Mouse (Mus musculus) heart, adult 10 weeks (tissue): ENCODE measurements around the gene Lypla2. TPM values are rescaled to one million over a fixed set of nuclear protein-coding genes. Genes with fewer than 3 reads are reported as not detected.

Experiments
- polyA plus RNA-seq: library from polyadenylated mRNA; stranded (reverse); fragments of 350-450 nt; fragmentation: Illumina TruSeq; extraction: RNeasy Lipid Tissue Mini Kit (QIAGEN cat#74804); gene quantifications from one replicate; pipeline ENCODE4 v1.2.3, GENCODE M21; 2014; ENCODE audit warnings: low read depth, low replicate concordance

The Lypla2 gene
- 44.9 TPM for polyA plus RNA-seq

GRCm38 (mm10) chr4:135972556-135972906, at the start of gene Lypla2:
Lypla2 (minus strand) TSS chr4:135972626.

GRCm38 (mm10) chr4:136021549-136022047, 49.2 kb upstream of the Lypla2 start, which contains the start of gene Eloa:
Eloa (minus strand) TSS chr4:136021763.

GRCm38 (mm10) chr4:135986943-135987710, 14.7 kb upstream of the Lypla2 start, which contains the start of gene Pithd1:
Pithd1 (minus strand) TSS chr4:135987264.

GRCm38 (mm10) chr4:135963457-135964193, 8.8 kb downstream of the Lypla2 start, which contains the start of gene Gale:
Gale (plus strand) TSS chr4:135963727.

GRCm38 (mm10) chr4:135946278-135946658, 26.2 kb downstream of the Lypla2 start, which contains the start of gene Hmgcl:
Hmgcl (plus strand) TSS chr4:135946448.

GRCm38 (mm10) chr4:135920304-135921241, 51.9 kb downstream of the Lypla2 start, which contains the start of gene Fuca1:
Fuca1 (plus strand) TSS chr4:135920735.

Other genes with a start within 250 kb of the Lypla2 start
- gene Il22ra1, start 244.5 kb downstream of the Lypla2 start, polyA plus RNA-seq, result 0.24 TPM
- gene Myom3, start 212.9 kb downstream of the Lypla2 start, polyA plus RNA-seq, result 3.5 TPM
- 60.1 TPM for gene Srsf10, start 116.9 kb downstream of the Lypla2 start, polyA plus RNA-seq
- 86.5 TPM for gene Pnrc2, start 98.8 kb downstream of the Lypla2 start, polyA plus RNA-seq
- 0.10 TPM for gene Cnr2, start 77.2 kb downstream of the Lypla2 start, polyA plus RNA-seq
- gene Fuca1, start 51.9 kb downstream of the Lypla2 start, polyA plus RNA-seq, result 40.8 TPM
- gene Hmgcl, start 26.2 kb downstream of the Lypla2 start, polyA plus RNA-seq, result 76.1 TPM
- gene Gale, start 8.9 kb downstream of the Lypla2 start, polyA plus RNA-seq, result 3.1 TPM
- gene Pithd1, start 14.6 kb upstream of the Lypla2 start, polyA plus RNA-seq, result 22.3 TPM
- 23.9 TPM for gene Eloa, start 49.1 kb upstream of the Lypla2 start, polyA plus RNA-seq
- 578 TPM for gene Rpl11, start 80.8 kb upstream of the Lypla2 start, polyA plus RNA-seq
- 91.9 TPM for gene Id3, start 170.9 kb upstream of the Lypla2 start, polyA plus RNA-seq
- not detected for gene E2f2, start 199.8 kb upstream of the Lypla2 start, polyA plus RNA-seq
- gene Asap3, start 233.7 kb upstream of the Lypla2 start, polyA plus RNA-seq, result 7.4 TPM